Mouse (Mus musculus) liver, embryonic 11.5 days (tissue): ENCODE data around the gene Lgals4. TPM values are rescaled to one million over a fixed set of nuclear protein-coding genes. Genes with fewer than 3 reads are reported as not detected.

ENCODE experiments used
- ATAC-seq: fragments of 200-750 bp; cut with Nextera tagmentation; replicated peaks from 2 replicates; pipeline ENCODE4 v1.8.0; 2017; ENCODE audit warnings: moderate number of reproducible peaks, mild to moderate bottlenecking, moderate TSS enrichment, moderate library complexity; ENCODE audit not compliant: low FRiP score
- DNase-seq: peaks from one replicate; pipeline ENCODE4 v3.0.0-alpha.2; 2017; ENCODE audit warnings: low spot score
- H3K27ac ChIP-seq: fragments of 300-500 bp; sonication (generic); 2 replicates; pipeline ENCODE4 v1.5.1; 2014; ENCODE audit warnings: mild to moderate bottlenecking, low read depth, low read length, control low read depth
- H3K27me3 ChIP-seq: fragments of 300-500 bp; sonication (generic); replicated peaks from 2 replicates; pipeline ENCODE4 v1.6.1; 2014; ENCODE audit warnings: low read length, mixed read lengths; ENCODE audit not compliant: control insufficient read depth, insufficient read depth
- H3K36me3 ChIP-seq: fragments of 300-500 bp; sonication (generic); 2 replicates; pipeline ENCODE4 v1.6.1; 2014; ENCODE audit warnings: mild to moderate bottlenecking, low read length, moderate library complexity, mixed read lengths; ENCODE audit not compliant: control insufficient read depth, insufficient read depth
- H3K4me1 ChIP-seq: fragments of 300-500 bp; sonication (generic); replicated peaks from 2 replicates; pipeline ENCODE4 v1.6.1; 2014; ENCODE audit warnings: low read length, mixed read lengths; ENCODE audit not compliant: control insufficient read depth, insufficient read depth
- H3K4me2 ChIP-seq: fragments of 300-500 bp; sonication (generic); 2 replicates; pipeline ENCODE4 v1.6.1; 2014; ENCODE audit warnings: mild to moderate bottlenecking, control low read depth, moderate library complexity
- H3K4me3 ChIP-seq: fragments of 300-500 bp; sonication (generic); 2 replicates; pipeline ENCODE4 v1.5.1; 2014; ENCODE audit warnings: low read depth, low read length, control low read depth
- H3K9ac ChIP-seq: fragments of 300-500 bp; sonication (generic); 2 replicates; pipeline ENCODE4 v1.6.1; 2014; ENCODE audit warnings: low read depth, low read length, control low read depth
- H3K9me3 ChIP-seq: fragments of 300-500 bp; sonication (generic); 2 replicates; pipeline ENCODE4 v1.6.1; 2016; ENCODE audit warnings: low read length, inconsistent platforms, mixed read lengths; ENCODE audit not compliant: control insufficient read depth
- WGBS: fragments of 180-500 bp; shearing (Covaris S2); extraction: QIAGEN DNeasy Blood & Tissue Kit; methylation state at CpG from one replicate; pipeline ENCODE4 v1.1.7; 2014; 5-methylcytosine and 5-hydroxymethylcytosine counted together
- polyA plus RNA-seq: library from polyadenylated mRNA; unstranded; fragments of >200 nt; fragmentation: Nextera tagmentation; extraction: Ambion mirVana; gene quantifications from 2 replicates; pipeline ENCODE4 v1.2.1, GENCODE M21; 2014

Gene Lgals4
- polyA plus RNA-seq, 1 experiment from 2014 or later, result 5.1 TPM

DNA sequence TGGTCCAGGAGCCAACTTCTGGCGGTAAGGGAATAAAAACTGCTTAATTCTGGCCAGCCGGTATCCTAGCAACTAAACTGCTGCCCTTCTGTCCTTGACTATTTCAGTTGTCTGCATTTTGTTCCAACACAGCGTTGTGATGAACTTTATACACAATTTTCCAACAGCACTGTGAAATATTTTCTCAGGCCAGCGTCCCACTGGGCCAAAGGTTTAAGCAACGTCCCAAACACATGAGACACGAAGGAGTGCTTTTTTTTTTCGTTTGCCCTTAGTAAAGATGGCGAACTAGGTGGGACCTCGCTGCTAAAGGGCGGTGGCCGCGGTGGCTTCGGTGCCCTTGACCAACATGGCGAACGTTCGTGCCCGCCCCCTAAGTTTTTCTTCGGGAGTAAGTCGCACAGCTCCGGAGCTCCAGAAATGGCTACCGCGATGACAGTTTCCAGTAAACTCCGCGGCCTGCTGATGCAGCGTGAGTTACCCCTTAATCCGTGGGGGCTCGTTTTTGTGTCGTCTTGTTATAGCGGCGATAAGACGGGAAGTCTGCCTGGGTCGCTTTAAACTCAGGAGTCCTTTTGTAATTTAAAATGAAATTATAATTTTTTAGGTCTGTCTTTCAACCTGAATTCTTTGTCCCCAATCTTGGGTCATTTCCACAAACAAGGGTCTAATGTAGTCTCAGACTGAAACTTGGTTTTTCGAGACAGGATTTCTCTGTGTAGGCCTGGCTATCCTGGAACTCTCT lies 8.5 kb upstream of the Lgals4 start, which contains the start of gene Ech1:
Gene Ech1 (plus strand): TSS at position 277 of the 745 bp plus-strand sequence.
- Histone ChIP-seq H3K27me3 (no peaks in the 10 kb centered on the region), H3K4me3 (peak within 1 kb of the TSS; percentile 61), H3K9ac (peak within 1 kb of the TSS; percentile 77), H3K36me3 (peaks cover 28% of the 10 kb centered on the region), H3K27ac (peak within 1 kb of the TSS; percentile 74), H3K4me1 (peaks cover 15% of the 10 kb centered on the region), H3K9me3 (no peaks in the 10 kb centered on the region), H3K4me2 (peak within 1 kb of the TSS; percentile 79)
- peak; percentile 81 for ATAC-seq
- peak; percentile 84 for DNase-seq
- 2% methylated on average over 33 of the region's 33 CpGs for WGBS

DNA sequence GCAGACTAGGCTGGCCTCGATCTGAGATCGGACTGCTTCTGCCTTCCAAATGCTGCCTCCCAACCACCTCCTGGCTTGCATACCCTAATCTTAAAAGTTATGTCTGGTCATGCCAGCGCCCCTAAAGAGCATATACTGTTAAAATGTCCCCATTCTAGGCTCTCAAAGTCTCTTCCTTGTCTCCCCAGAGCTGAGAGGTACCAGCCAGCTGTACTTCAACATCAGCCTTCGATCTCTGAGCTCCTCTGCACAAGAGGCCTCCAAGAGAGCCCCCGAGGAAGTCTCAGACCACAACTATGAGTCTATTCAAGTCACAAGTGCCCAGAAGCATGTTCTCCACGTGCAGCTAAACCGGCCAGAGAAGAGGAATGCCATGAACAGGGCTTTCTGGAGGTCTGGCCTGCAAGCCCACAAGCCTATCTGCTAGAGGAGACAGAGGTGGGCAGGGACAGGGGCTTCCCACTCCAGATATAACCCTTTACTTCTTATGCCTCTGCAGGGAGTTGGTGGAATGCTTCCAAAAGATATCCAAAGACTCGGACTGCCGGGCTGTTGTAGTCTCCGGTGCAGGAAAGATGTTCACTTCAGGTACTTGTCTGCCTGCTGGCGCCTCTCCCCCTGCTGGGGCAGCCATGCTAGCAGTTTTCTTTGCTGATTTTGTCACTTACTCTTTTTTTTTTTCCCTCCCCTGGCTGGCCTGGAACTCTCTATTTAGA lies 7.8 kb upstream of the Lgals4 start:
- no peak for DNase-seq
- H3K9ac ChIP-seq, result peak overlapping the region; percentile 77
- peak overlapping the region; percentile 79 for H3K4me2 ChIP-seq
- WGBS, result 52% methylated on average over 11 of the region's 11 CpGs
- H3K4me3 ChIP-seq, result peak overlapping the region; percentile 61
- H3K9me3 ChIP-seq, result no peaks in the 10 kb centered on the region
- H3K4me1 ChIP-seq, result peaks cover 15% of the 10 kb centered on the region
- peaks cover 22% of the 10 kb centered on the region for H3K36me3 ChIP-seq
- ATAC-seq, result 0 out of 2 replicates have a peak, but pooled peaks have one; percentile 23
- H3K27ac ChIP-seq, result peak overlapping the region; percentile 74
- no peaks in the 10 kb centered on the region for H3K27me3 ChIP-seq

DNA sequence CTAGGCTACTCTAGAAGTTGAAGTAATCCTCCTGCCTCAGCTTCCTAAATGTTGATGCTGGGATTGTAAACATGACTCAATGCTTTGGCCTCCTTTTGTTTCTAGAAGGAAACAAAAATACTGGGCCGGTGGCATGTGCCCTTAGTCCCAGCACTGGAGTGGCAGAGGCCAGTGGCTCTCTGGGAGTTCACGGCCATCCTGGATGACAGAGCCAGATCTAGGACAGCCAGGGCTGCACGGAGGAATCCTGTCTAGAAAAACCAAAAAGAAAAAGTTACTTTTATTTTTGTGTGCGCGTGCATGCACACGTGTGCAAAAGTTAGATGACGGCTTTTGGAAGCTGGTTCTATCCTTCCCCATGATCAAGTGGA lies 7.3 kb upstream of the Lgals4 start:
- H3K9ac ChIP-seq, result peak overlapping the region; percentile 77
- no peak for ATAC-seq
- no peak for DNase-seq
- H3K4me1 ChIP-seq, result peaks cover 16% of the 10 kb centered on the region
- H3K4me2 ChIP-seq, result peak overlapping the region; percentile 79
- WGBS, result 91% methylated on average over 7 of the region's 7 CpGs
- H3K27ac ChIP-seq, result peak overlapping the region; percentile 74
- H3K36me3 ChIP-seq, result peaks cover 20% of the 10 kb centered on the region
- no peaks in the 10 kb centered on the region for H3K9me3 ChIP-seq
- H3K27me3 ChIP-seq, result no peaks in the 10 kb centered on the region
- no peak overlapping the region for H3K4me3 ChIP-seq

DNA sequence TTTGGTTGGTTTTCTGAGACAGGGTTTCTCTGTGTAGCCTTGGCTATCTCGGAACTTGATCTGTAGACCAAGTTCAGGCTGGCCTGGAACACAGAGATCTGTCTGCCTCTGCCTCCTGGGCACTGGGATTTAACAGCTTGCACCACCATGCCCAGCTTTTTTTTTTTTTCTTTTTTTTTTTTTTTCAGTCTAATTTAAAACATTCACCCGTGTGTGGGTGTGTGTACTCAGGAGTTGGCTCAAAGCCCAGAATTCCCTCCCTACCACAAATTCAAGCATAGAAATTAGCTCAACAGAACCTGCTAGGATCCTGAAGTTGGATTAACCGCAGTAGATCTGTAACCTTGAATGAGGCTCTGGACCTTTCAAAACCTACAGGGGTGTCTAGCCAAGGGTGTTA lies 6.3 kb upstream of the Lgals4 start:
- WGBS, result 75% methylated on average over 3 of the region's 3 CpGs
- DNase-seq (no peak), ATAC-seq (no peak)
- Histone ChIP-seq H3K4me3 (no peak overlapping the region), H3K4me2 (no peak overlapping the region), H3K27ac (no peak overlapping the region), H3K9ac (no peak overlapping the region), H3K27me3 (no peaks in the 10 kb centered on the region), H3K9me3 (no peaks in the 10 kb centered on the region), H3K36me3 (peaks cover 16% of the 10 kb centered on the region), H3K4me1 (peaks cover 18% of the 10 kb centered on the region)

DNA sequence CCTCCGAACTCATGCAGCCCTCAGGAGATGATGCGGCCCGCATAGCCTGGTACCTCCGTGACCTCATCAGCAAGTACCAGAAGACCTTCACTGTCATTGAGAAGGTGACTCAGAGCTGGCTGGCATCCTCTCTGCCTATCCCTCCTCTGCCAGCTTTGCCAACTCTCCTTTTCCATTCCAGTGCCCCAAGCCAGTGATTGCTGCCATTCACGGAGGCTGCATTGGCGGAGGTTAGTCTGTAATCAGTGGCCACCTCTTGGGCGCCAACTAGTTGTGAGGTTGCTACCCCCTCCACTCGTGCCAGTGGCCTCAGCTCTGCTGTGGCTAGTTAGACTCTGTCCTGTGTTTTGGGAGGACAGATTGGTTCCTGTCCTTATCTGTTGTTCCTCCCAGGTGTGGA lies 3.8 kb upstream of the Lgals4 start:
- H3K27ac ChIP-seq, result no peak overlapping the region
- peaks cover 13% of the 10 kb centered on the region for H3K36me3 ChIP-seq
- no peak overlapping the region for H3K4me3 ChIP-seq
- H3K4me1 ChIP-seq, result peaks cover 15% of the 10 kb centered on the region
- H3K9ac ChIP-seq, result no peak overlapping the region
- ATAC-seq (no peak), DNase-seq (no peak)
- no peaks in the 10 kb centered on the region for H3K9me3 ChIP-seq
- 89% methylated on average over 8 of the region's 8 CpGs for WGBS
- no peak overlapping the region for H3K4me2 ChIP-seq
- H3K27me3 ChIP-seq, result no peaks in the 10 kb centered on the region

DNA sequence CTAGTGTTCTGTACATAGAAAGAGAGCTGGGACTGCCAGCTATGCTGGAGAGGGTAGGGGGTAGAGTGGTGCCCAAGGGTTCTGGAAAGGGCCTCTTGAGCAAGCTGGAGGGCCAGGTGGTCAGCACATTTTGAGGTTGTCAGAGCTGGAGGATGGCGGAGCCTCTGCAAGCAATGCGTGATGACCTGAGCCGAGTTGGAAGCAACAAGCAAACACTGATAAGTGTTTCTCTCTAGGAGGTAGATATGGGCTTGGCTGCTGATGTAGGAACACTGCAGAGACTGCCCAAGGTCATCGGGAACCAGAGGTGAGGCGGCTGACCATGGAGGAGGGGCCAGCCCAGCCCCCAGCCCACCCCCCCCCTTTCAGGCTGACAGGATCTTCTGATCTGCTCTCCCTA lies 2.7 kb upstream of the Lgals4 start:
- Histone ChIP-seq H3K9me3 (no peaks in the 10 kb centered on the region), H3K4me3 (no peak overlapping the region), H3K36me3 (peaks cover 13% of the 10 kb centered on the region), H3K27ac (no peak overlapping the region), H3K9ac (no peak overlapping the region), H3K4me1 (peaks cover 10% of the 10 kb centered on the region), H3K4me2 (no peak overlapping the region), H3K27me3 (no peaks in the 10 kb centered on the region)
- ATAC-seq (no peak), DNase-seq (no peak)
- WGBS, result 76% methylated on average over 5 of the region's 5 CpGs

DNA sequence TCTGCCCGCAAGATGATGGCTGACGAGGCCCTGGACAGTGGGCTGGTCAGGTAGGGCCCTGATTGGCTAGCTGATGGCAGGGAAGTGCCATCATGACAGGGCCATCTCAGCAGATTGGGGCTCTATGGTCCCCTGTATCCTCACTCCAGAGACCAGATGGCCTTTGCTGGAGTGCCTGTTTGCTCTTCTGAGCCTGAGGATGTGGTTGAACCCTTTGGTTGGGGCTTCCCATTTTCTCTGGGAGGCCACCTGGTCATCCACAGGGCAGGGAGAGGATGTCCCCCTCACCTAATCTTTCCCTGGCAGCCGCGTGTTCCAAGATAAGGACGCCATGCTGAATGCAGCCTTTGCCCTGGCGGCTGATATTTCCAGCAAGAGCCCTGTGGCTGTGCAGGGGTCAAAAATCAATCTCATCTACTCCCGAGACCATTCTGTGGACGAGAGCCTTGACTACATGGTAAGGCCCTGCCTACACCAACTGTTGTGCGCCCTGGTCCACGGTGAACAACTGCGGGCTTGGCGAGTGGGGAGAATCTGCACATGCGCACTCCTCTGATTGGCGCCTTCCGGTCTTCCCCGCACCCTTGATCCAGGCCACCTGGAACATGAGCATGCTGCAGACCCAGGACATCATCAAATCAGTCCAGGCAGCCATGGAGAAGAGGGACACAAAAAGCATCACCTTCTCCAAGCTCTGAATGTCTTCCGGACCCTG lies 2.1 kb upstream of the Lgals4 start:
- Histone ChIP-seq H3K9me3 (no peaks in the 10 kb centered on the region), H3K4me1 (peaks cover 8% of the 10 kb centered on the region), H3K27me3 (no peaks in the 10 kb centered on the region), H3K36me3 (peaks cover 13% of the 10 kb centered on the region), H3K27ac (no peak overlapping the region), H3K4me2 (no peak overlapping the region), H3K4me3 (no peak overlapping the region), H3K9ac (no peak overlapping the region)
- 68% methylated on average over 17 of the region's 17 CpGs for WGBS
- ATAC-seq (no peak), DNase-seq (no peak)

DNA sequence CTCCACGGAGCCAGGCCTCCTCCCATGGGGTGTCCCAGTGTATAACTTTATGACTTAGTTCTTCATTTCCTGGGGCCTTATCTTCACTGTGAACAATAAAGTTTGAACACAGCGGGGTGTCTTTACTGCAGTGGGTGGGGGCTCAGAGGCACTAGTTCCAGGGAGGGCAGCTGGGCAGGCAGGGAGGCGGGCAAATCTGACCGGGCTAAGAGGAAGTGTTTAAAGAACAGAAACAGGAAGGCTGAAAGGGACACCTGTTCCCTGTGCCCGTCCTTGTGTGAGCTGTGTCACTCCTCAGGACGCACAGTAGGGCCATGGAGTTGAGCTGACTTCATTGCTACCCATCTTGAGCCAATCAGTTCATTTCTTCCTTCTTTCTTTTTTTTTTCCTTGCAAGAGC lies 1.5 kb upstream of the Lgals4 start:
- H3K4me1 ChIP-seq, result peaks cover 8% of the 10 kb centered on the region
- peaks cover 13% of the 10 kb centered on the region for H3K36me3 ChIP-seq
- no peak overlapping the region for H3K4me3 ChIP-seq
- no peaks in the 10 kb centered on the region for H3K9me3 ChIP-seq
- WGBS, result 62% methylated on average over 6 of the region's 6 CpGs
- H3K27ac ChIP-seq, result no peak overlapping the region
- H3K27me3 ChIP-seq, result no peaks in the 10 kb centered on the region
- H3K9ac ChIP-seq, result no peak overlapping the region
- no peak for DNase-seq
- no peak overlapping the region for H3K4me2 ChIP-seq
- no peak for ATAC-seq
